Mouse (Mus musculus) hindbrain, postnatal 0 days (tissue): Measurements from ENCODE around the gene Hlf. TPM values are rescaled to one million over a fixed set of nuclear protein-coding genes. Genes with fewer than 3 reads are reported as not detected.
A peak's percentile ranks its signal among the peaks of the same experiment; 100 is the strongest.

Source experiments
- ATAC-seq: fragments of 200-750 bp; cut with Nextera tagmentation; 2 replicates; pipeline ENCODE4 v1.8.0; 2017; ENCODE audit warnings: mild to moderate bottlenecking, moderate TSS enrichment, moderate library complexity
- DNase-seq: peaks from one replicate; pipeline ENCODE4 v3.0.0-alpha.2; 2015; ENCODE audit warnings: low spot score
- H3K27ac ChIP-seq: fragments of 300-500 bp; sonication (generic); 2 replicates; pipeline ENCODE4 v1.5.1; 2014; ENCODE audit warnings: mild to moderate bottlenecking
- H3K27me3 ChIP-seq: fragments of 300-500 bp; sonication (generic); 2 replicates; pipeline ENCODE4 v1.6.1; 2014; ENCODE audit warnings: low read length, mixed read lengths; ENCODE audit not compliant: insufficient read depth
- H3K36me3 ChIP-seq: fragments of 300-500 bp; sonication (generic); 2 replicates; pipeline ENCODE4 v1.6.1; 2014; ENCODE audit warnings: low read length, mixed read lengths; ENCODE audit not compliant: insufficient read depth
- H3K4me1 ChIP-seq: fragments of 300-500 bp; sonication (generic); 2 replicates; pipeline ENCODE4 v1.6.1; 2014; ENCODE audit warnings: antibody characterized with exemption, low read length, mixed read lengths; ENCODE audit not compliant: insufficient read depth
- H3K4me2 ChIP-seq: fragments of 300-500 bp; sonication (generic); 2 replicates; pipeline ENCODE4 v1.6.1; 2014; ENCODE audit warnings: low read depth, mild to moderate bottlenecking, low read length, moderate library complexity, mixed read lengths
- H3K4me3 ChIP-seq: fragments of 300-500 bp; sonication (generic); 2 replicates; pipeline ENCODE4 v1.5.1; 2014; ENCODE audit warnings: low read length
- H3K9ac ChIP-seq: fragments of 300-500 bp; sonication (generic); replicated peaks from 2 replicates; pipeline ENCODE4 v1.6.1; 2014; ENCODE audit warnings: mild to moderate bottlenecking, low read length, moderate library complexity, mixed read lengths
- H3K9me3 ChIP-seq: fragments of 300-500 bp; sonication (generic); 2 replicates; pipeline ENCODE4 v1.6.1; 2016; ENCODE audit warnings: low read length, mixed read lengths
- CTCF ChIP-seq: IDR thresholded peaks from 2 replicates; pipeline ENCODE4 v1.5.1; 2016; ENCODE audit warnings: antibody characterized with exemption, control low read depth, low read depth
- WGBS: fragments of 180-500 bp; shearing (Covaris S2); extraction: QIAGEN DNeasy Blood & Tissue Kit; methylation state at CpG from one replicate; pipeline ENCODE4 v1.1.7; 2014; 5-methylcytosine and 5-hydroxymethylcytosine counted together
- polyA plus RNA-seq: library from polyadenylated mRNA; unstranded; fragments of >200 nt; fragmentation: Nextera tagmentation; extraction: Ambion mirVana; gene quantifications from 2 replicates; pipeline ENCODE4 v1.2.1, GENCODE M21; 2015
- total RNA-seq: library from RNA; depleted of rRNA; stranded (reverse); fragments of >200 nt; gene quantifications from 2 replicates; pipeline ENCODE4 v1.2.3, GENCODE M21; 2014

The Hlf gene
- total and polyA plus RNA-seq, 2 experiments from 2014 or later = 10.2 to 10.4 TPM

- Histone ChIP-seq H3K4me3 (no peak overlapping the region), H3K36me3 (no peaks in the 10 kb centered on the region), H3K9ac (no peak overlapping the region), H3K27ac (no peak overlapping the region), H3K4me1 (peaks cover 22% of the 10 kb centered on the region), H3K9me3 (no peaks in the 10 kb centered on the region), H3K27me3 (no peaks in the 10 kb centered on the region), H3K4me2 (no peak overlapping the region)
- DNase-seq = no peak
- no peak for TF ChIP-seq CTCF
- no peak for ATAC-seq
- 43% methylated on average over 8 of the region's 8 CpGs for WGBS
Measured at GRCm38 (mm10) chr11:90371470-90372100, 19.1 kb downstream of the Hlf start.

GRCm38 (mm10) chr11:90370789-90371291 lies 19.9 kb downstream of the Hlf start:
- Histone ChIP-seq H3K27ac (no peak overlapping the region), H3K36me3 (no peaks in the 10 kb centered on the region), H3K9me3 (no peaks in the 10 kb centered on the region), H3K4me3 (0 out of 2 replicates have a peak overlapping the region, but pooled peaks have one; percentile 4), H3K9ac (no peak overlapping the region), H3K27me3 (no peaks in the 10 kb centered on the region), H3K4me2 (peak overlapping the region; percentile 43), H3K4me1 (peaks cover 22% of the 10 kb centered on the region)
- DNase-seq (peak; percentile 42), ATAC-seq (no peak)
- WGBS = 6% methylated on average over 11 of the region's 11 CpGs
- TF ChIP-seq CTCF = no peak

GRCm38 (mm10) chr11:90370367-90370766 lies 20.3 kb downstream of the Hlf start:
- H3K4me2 ChIP-seq = peak overlapping the region; percentile 43
- no peak for TF ChIP-seq CTCF
- H3K9ac ChIP-seq = no peak overlapping the region
- DNase-seq = no peak
- peaks cover 22% of the 10 kb centered on the region for H3K4me1 ChIP-seq
- H3K27me3 ChIP-seq = no peaks in the 10 kb centered on the region
- H3K27ac ChIP-seq = peak overlapping the region; percentile 62; the same call in 1 of the 2 replicates
- H3K36me3 ChIP-seq = no peaks in the 10 kb centered on the region
- ATAC-seq = no peak
- WGBS = 26% methylated on average over 11 of the region's 11 CpGs
- H3K4me3 ChIP-seq = 0 out of 2 replicates have a peak overlapping the region, but pooled peaks have one; percentile 4
- no peaks in the 10 kb centered on the region for H3K9me3 ChIP-seq

GRCm38 (mm10) chr11:90369605-90370004 lies 21.1 kb downstream of the Hlf start:
- no peak overlapping the region; the same call in 1 of the 2 replicates for H3K4me2 ChIP-seq
- TF ChIP-seq CTCF = no peak
- H3K4me1 ChIP-seq = peaks cover 22% of the 10 kb centered on the region
- H3K4me3 ChIP-seq = no peak overlapping the region
- H3K27ac ChIP-seq = peak overlapping the region; percentile 62
- no peak overlapping the region for H3K9ac ChIP-seq
- WGBS = 10% methylated on average over 8 of the region's 8 CpGs
- ATAC-seq = peak; percentile 81
- no peaks in the 10 kb centered on the region for H3K27me3 ChIP-seq
- DNase-seq = peak; percentile 90
- H3K9me3 ChIP-seq = no peaks in the 10 kb centered on the region
- no peaks in the 10 kb centered on the region for H3K36me3 ChIP-seq

- Histone ChIP-seq H3K9me3 (no peaks in the 10 kb centered on the region), H3K36me3 (no peaks in the 10 kb centered on the region), H3K9ac (no peak overlapping the region), H3K27ac (peak overlapping the region; percentile 42; the same call in 1 of the 2 replicates), H3K4me1 (peaks cover 22% of the 10 kb centered on the region), H3K27me3 (no peaks in the 10 kb centered on the region), H3K4me3 (no peak overlapping the region), H3K4me2 (no peak overlapping the region)
- 37% methylated on average over 7 of the region's 7 CpGs for WGBS
- DNase-seq (no peak), ATAC-seq (no peak)
- no peak for TF ChIP-seq CTCF
Measured at GRCm38 (mm10) chr11:90369115-90369514, 21.6 kb downstream of the Hlf start.

GRCm38 (mm10) chr11:90367894-90368860 lies 22.5 kb downstream of the Hlf start:
- H3K9ac ChIP-seq = no peak overlapping the region
- H3K36me3 ChIP-seq = no peaks in the 10 kb centered on the region
- H3K4me2 ChIP-seq = no peak overlapping the region
- 81% methylated on average over 14 of the region's 14 CpGs for WGBS
- DNase-seq = no peak
- H3K4me1 ChIP-seq = peaks cover 22% of the 10 kb centered on the region
- ATAC-seq = no peak
- no peak for TF ChIP-seq CTCF
- H3K4me3 ChIP-seq = no peak overlapping the region
- no peaks in the 10 kb centered on the region for H3K9me3 ChIP-seq
- H3K27ac ChIP-seq = no peak overlapping the region
- H3K27me3 ChIP-seq = no peaks in the 10 kb centered on the region
